Mouse (Mus musculus) forebrain, postnatal 0 days (tissue): ENCODE measurements around the gene Mark2. TPM values are rescaled to one million over a fixed set of nuclear protein-coding genes. Genes with fewer than 3 reads are reported as not detected.
A peak's percentile ranks its signal among the peaks of the same experiment; 100 is the strongest.

Source experiments
- ATAC-seq: fragments of 200-750 bp; cut with Nextera tagmentation; 2 replicates; pipeline ENCODE4 v1.8.0; 2017; ENCODE audit warnings: mild to moderate bottlenecking, moderate library complexity
- DNase-seq: peaks from one replicate; pipeline ENCODE4 v3.0.0-alpha.2; 2015
- H3K27ac ChIP-seq: fragments of 300-500 bp; sonication (generic); 2 replicates; pipeline ENCODE4 v1.5.1; 2014; ENCODE audit warnings: low read depth, mild to moderate bottlenecking, antibody characterized with exemption, low read length, moderate library complexity, mixed read lengths
- H3K27me3 ChIP-seq: fragments of 300-500 bp; sonication (generic); 2 replicates; pipeline ENCODE4 v1.6.1; 2014; ENCODE audit warnings: mild to moderate bottlenecking, low read length, mixed read lengths; ENCODE audit not compliant: insufficient read depth
- H3K36me3 ChIP-seq: fragments of 300-500 bp; sonication (generic); 2 replicates; pipeline ENCODE4 v1.6.1; 2014; ENCODE audit warnings: mild to moderate bottlenecking, moderate library complexity; ENCODE audit not compliant: insufficient read depth
- H3K4me1 ChIP-seq: fragments of 300-500 bp; sonication (generic); 2 replicates; pipeline ENCODE4 v1.6.1; 2014; ENCODE audit warnings: antibody characterized with exemption; ENCODE audit not compliant: insufficient read depth
- H3K4me2 ChIP-seq: fragments of 300-500 bp; sonication (generic); 2 replicates; pipeline ENCODE4 v1.6.1; 2014; ENCODE audit warnings: low read depth, mild to moderate bottlenecking, moderate library complexity
- H3K4me3 ChIP-seq: fragments of 300-500 bp; sonication (generic); 2 replicates; pipeline ENCODE4 v1.5.1; 2014; ENCODE audit warnings: low read depth, low read length, mixed read lengths
- H3K9ac ChIP-seq: fragments of 300-500 bp; sonication (generic); 2 replicates; pipeline ENCODE4 v1.6.1; 2014; ENCODE audit warnings: mild to moderate bottlenecking
- H3K9me3 ChIP-seq: fragments of 300-500 bp; sonication (generic); 2 replicates; pipeline ENCODE4 v1.6.1; 2016; ENCODE audit warnings: low read length
- CTCF ChIP-seq: sonication (generic); IDR thresholded peaks from 2 replicates; pipeline ENCODE4 v1.5.1; 2016; ENCODE audit warnings: antibody characterized with exemption, control low read depth, low read depth
- WGBS: fragments of 180-500 bp; shearing (Covaris S2); extraction: QIAGEN DNeasy Blood & Tissue Kit; methylation state at CpG from one replicate; pipeline ENCODE4 v1.1.7; 2014; 5-methylcytosine and 5-hydroxymethylcytosine counted together
- polyA plus RNA-seq: library from polyadenylated mRNA; unstranded; fragments of >200 nt; fragmentation: Nextera tagmentation; extraction: Ambion mirVana; gene quantifications from 2 replicates; pipeline ENCODE4 v1.2.1, GENCODE M21; 2015
- total RNA-seq: library from RNA; depleted of rRNA; stranded (reverse); fragments of >200 nt; gene quantifications from 2 replicates; pipeline ENCODE4 v1.2.3, GENCODE M21; 2014

Mark2 gene
- total and polyA plus RNA-seq, 2 experiments from 2014 or later = 35.7 to 38.7 TPM

- no peak for ATAC-seq
- WGBS = 71% methylated on average over 2 of the region's 2 CpGs
Observed at GRCm38 (mm10) chr19:7342646-7343045, 986 bp upstream of the Mark2 start.

GRCm38 (mm10) chr19:7340780-7341475 is 732 bp downstream of the Mark2 start:
- Histone ChIP-seq H3K9ac (peak overlapping the region; percentile 95), H3K27ac (peak overlapping the region; percentile 87), H3K27me3 (no peaks in the 10 kb centered on the region), H3K4me2 (peak overlapping the region; percentile 75), H3K36me3 (peaks cover 4% of the 10 kb centered on the region; the same call in 1 of the 2 replicates), H3K4me1 (peaks cover 21% of the 10 kb centered on the region), H3K4me3 (peak overlapping the region; percentile 93), H3K9me3 (no peaks in the 10 kb centered on the region)
- TF ChIP-seq CTCF = no peak
- ATAC-seq (peak; percentile 62), DNase-seq (peak; percentile 35)
- 4% methylated on average over 36 of the region's 46 CpGs for WGBS

More at GRCm38 (mm10) chr19:7342646-7343045, 986 bp upstream of the Mark2 start:
- no peaks in the 10 kb centered on the region for H3K9me3 ChIP-seq
- H3K27me3 ChIP-seq = no peaks in the 10 kb centered on the region
- H3K4me3 ChIP-seq = no peak overlapping the region
- H3K27ac ChIP-seq = no peak overlapping the region
- no peak overlapping the region for H3K9ac ChIP-seq
- no peak overlapping the region for H3K4me2 ChIP-seq
- TF ChIP-seq CTCF = no peak
- no peak for DNase-seq
- peaks cover 21% of the 10 kb centered on the region for H3K4me1 ChIP-seq
- peaks cover 4% of the 10 kb centered on the region; the same call in 1 of the 2 replicates for H3K36me3 ChIP-seq

- peak overlapping the region; percentile 87 for H3K27ac ChIP-seq
- under 1% methylated on average over 15 of the region's 15 CpGs for WGBS
- no peaks in the 10 kb centered on the region for H3K27me3 ChIP-seq
Observed at GRCm38 (mm10) chr19:7340371-7340779, 1.3 kb downstream of the Mark2 start.

GRCm38 (mm10) chr19:7339867-7340266 is 1.8 kb downstream of the Mark2 start:
- no peaks in the 10 kb centered on the region for H3K9me3 ChIP-seq
- peak overlapping the region; percentile 75 for H3K4me2 ChIP-seq
- H3K4me3 ChIP-seq = peak overlapping the region; percentile 93
- ATAC-seq = no peak
- peak overlapping the region; percentile 95 for H3K9ac ChIP-seq
- H3K4me1 ChIP-seq = peaks cover 21% of the 10 kb centered on the region
- no peak overlapping the region for H3K27ac ChIP-seq
- H3K27me3 ChIP-seq = no peaks in the 10 kb centered on the region
- DNase-seq = no peak
- H3K36me3 ChIP-seq = peaks cover 4% of the 10 kb centered on the region; the same call in 1 of the 2 replicates
- WGBS = 35% methylated on average over 4 of the region's 4 CpGs
- no peak for TF ChIP-seq CTCF

More at GRCm38 (mm10) chr19:7340371-7340779, 1.3 kb downstream of the Mark2 start:
- DNase-seq (peak; percentile 38), ATAC-seq (no peak)
- H3K36me3 ChIP-seq = peaks cover 4% of the 10 kb centered on the region; the same call in 1 of the 2 replicates
- H3K9me3 ChIP-seq = no peaks in the 10 kb centered on the region
- peak overlapping the region; percentile 95 for H3K9ac ChIP-seq
- H3K4me1 ChIP-seq = peaks cover 21% of the 10 kb centered on the region
- no peak for TF ChIP-seq CTCF
- H3K4me3 ChIP-seq = peak overlapping the region; percentile 93
- H3K4me2 ChIP-seq = peak overlapping the region; percentile 75

- DNase-seq (no peak), ATAC-seq (no peak)
- H3K9ac ChIP-seq = peak overlapping the region; percentile 32; the same call in 1 of the 2 replicates
- peak overlapping the region; percentile 75 for H3K4me2 ChIP-seq
- H3K36me3 ChIP-seq = peaks cover 4% of the 10 kb centered on the region; the same call in 1 of the 2 replicates
- H3K4me1 ChIP-seq = peaks cover 21% of the 10 kb centered on the region
- WGBS = 71% methylated on average over 5 of the region's 5 CpGs
- H3K27ac ChIP-seq = no peak overlapping the region
- H3K27me3 ChIP-seq = no peaks in the 10 kb centered on the region
- TF ChIP-seq CTCF = no peak
- H3K9me3 ChIP-seq = no peaks in the 10 kb centered on the region
- no peak overlapping the region for H3K4me3 ChIP-seq
Observed at GRCm38 (mm10) chr19:7339026-7339425, 2.6 kb downstream of the Mark2 start.

- H3K27ac ChIP-seq = no peak overlapping the region
- H3K36me3 ChIP-seq = peaks cover 4% of the 10 kb centered on the region
- no peak for ATAC-seq
- H3K9me3 ChIP-seq = no peaks in the 10 kb centered on the region
- no peak overlapping the region for H3K4me3 ChIP-seq
- H3K4me1 ChIP-seq = peaks cover 21% of the 10 kb centered on the region
- H3K4me2 ChIP-seq = 0 out of 2 replicates have a peak overlapping the region, but pooled peaks have one; percentile 75
- 92% methylated on average over 2 of the region's 2 CpGs for WGBS
- no peak for TF ChIP-seq CTCF
- DNase-seq = no peak
- 0 out of 2 replicates have a peak overlapping the region, but pooled peaks have one; percentile 1 for H3K9ac ChIP-seq
- no peaks in the 10 kb centered on the region for H3K27me3 ChIP-seq
Observed at GRCm38 (mm10) chr19:7337781-7338342, 3.8 kb downstream of the Mark2 start.

GRCm38 (mm10) chr19:7335656-7336055 is 6.0 kb downstream of the Mark2 start:
- peaks cover 18% of the 10 kb centered on the region for H3K4me1 ChIP-seq
- H3K4me2 ChIP-seq = no peak overlapping the region
- 75% methylated on average over 4 of the region's 4 CpGs for WGBS
- H3K4me3 ChIP-seq = no peak overlapping the region
- no peak overlapping the region for H3K27ac ChIP-seq
- DNase-seq (no peak), ATAC-seq (no peak)
- H3K9ac ChIP-seq = no peak overlapping the region
- H3K36me3 ChIP-seq = peaks cover 9% of the 10 kb centered on the region
- TF ChIP-seq CTCF = no peak
- no peaks in the 10 kb centered on the region for H3K27me3 ChIP-seq
- no peaks in the 10 kb centered on the region for H3K9me3 ChIP-seq
